Mouse (Mus musculus) gastrocnemius, postnatal 25 days (tissue): ENCODE measurements at regions not wholly inside any gene's neighbourhood (a gene's known extent, or its start where the extent isn't known, plus 50 kb on each side); places are given as distances from the start of the nearest gene placed in this dataset.

Source experiments
- DNase-seq: peaks from one replicate; pipeline ENCODE4 v3.0.0; 2022

- DNase-seq, result no peak
Measured at GRCm38 (mm10) chr19:36178828-36179251, 58.9 kb upstream of the Ankrd1 start.

GRCm38 (mm10) chr19:36180329-36180728 lies 60.4 kb upstream of the Ankrd1 start:
- no peak for DNase-seq

DNA sequence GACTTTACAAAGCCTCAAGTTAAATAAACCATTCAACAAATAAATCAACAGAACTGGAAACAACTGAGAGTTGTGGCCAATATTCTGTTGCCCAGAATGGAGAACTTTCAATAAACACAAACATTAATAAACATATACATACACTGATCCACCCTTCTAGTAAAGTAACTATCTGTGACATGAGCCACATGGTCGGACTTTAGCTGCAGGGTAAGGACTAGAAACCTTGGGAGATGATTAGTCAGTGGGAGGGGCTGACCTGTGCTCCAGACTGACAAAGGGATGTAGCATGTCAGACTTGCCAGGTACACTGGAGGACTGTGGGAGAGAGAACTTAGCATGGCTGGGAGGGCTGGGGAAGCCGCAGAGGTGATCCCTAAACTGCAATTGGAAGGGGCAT lies 61.6 kb upstream of the Ankrd1 start:
- DNase-seq, result no peak

GRCm38 (mm10) chr19:36183127-36183526 lies 63.2 kb upstream of the Ankrd1 start:
- DNase-seq, result peak; percentile 54

GRCm38 (mm10) chr19:36189662-36190061 lies 69.8 kb upstream of the Ankrd1 start:
- no peak for DNase-seq

- no peak for DNase-seq
Measured at GRCm38 (mm10) chr19:36191641-36192040, 71.7 kb upstream of the Ankrd1 start.

DNA sequence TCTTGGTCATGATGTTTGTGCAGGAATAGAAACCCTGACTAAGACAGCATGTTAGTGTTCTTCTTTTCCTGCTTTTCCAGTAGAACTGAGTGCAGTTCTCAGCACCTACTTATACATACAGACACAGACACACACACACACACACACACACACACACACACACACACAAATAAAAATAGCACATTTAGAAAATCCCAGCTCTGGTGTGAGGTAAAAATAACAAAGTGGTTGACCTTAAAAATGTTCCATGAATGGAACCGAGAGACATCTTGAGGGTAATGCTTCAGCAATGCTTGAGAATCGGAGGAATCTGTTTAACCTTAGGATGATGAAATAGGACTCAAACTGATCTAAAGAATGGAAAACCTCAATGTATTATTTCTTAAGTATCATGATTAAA lies 84.4 kb upstream of the Ankrd1 start:
- no peak for DNase-seq

GRCm38 (mm10) chr19:36204965-36205718 lies 85.2 kb upstream of the Ankrd1 start:
- DNase-seq, result no peak

DNA sequence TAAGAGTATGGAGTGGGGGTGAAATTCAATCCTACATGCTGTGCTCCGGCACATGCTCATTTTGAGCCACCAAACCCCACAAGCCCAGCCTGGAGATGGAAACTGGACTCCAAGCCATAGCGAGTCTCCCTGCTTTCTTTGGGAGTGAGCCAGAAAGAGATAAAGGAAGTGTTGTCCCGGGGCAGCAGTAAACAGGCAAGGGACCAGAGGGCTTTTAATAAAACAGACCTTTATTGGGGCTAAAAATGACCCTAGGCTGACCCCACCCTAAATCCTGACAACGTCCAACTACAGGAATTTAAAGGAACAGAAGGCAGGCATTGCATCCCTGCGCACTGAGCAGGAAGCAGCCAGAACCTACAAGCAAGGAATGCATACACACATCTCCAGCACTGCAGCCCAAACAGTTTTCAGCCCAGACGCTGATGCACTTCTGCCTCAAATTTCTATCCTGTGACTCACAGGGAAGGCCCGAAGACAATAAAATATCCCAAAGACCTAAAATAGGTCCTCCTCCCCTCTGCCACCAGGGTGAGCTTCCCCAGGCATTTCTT lies 87.9 kb upstream of the Ankrd1 start:
- DNase-seq, result no peak

DNA sequence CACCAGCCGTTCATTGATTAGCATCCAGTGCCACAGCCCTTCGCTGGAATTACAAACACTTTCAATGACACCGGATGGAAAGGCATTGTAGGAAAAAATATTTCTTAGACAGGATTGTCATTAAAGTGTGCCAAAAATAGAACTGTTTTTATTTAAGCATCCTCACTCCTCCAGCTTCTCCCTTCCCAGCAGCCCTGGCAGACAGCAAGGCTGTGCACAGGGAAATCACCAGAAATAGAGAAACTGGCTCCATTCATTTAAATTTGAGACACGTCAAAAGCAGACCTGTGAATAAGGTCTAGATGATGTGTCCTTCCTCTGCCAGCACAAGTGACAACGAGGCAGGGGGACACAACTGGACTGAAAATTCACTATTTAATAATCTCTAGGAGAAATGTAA lies 88.5 kb upstream of the Ankrd1 start:
- DNase-seq, result no peak

- DNase-seq, result no peak
Measured at GRCm38 (mm10) chr19:36213461-36213860, 93.6 kb upstream of the Ankrd1 start.

DNA sequence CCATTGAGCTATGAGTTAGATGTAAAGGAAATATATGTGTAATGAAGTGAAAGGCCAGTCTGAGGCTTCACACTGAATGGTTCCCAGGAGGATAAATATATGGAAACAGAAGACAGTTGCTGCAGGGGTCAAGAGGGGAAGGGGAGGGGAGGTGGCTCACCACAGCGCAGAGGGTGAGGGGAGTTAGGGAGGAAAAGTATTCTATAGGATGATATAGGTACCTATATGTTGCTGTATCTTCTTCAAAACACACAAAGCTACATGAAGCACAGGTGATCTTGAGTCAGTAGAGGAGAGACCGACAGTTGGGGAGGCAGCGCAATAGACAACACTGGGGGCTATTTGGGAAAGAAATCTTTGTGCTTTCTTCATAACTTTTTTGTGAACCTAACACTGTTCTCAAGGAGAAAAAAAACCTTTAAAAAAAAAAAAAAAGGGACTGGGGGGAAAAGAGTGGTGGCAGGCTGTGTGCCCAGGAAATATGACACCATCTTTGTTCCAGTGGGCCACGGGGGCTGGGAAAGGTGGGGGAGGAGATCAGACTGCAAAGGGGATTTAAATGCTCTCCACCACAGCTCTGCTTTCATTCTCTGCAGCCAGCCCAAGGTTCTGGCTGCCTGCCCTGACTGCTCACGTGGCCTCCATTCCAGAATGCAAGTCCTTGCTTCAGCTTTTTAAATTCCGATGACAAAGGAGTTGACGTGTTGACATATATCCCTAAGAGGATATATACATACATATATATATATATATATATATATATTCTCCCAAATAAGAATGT lies 94.5 kb upstream of the Ankrd1 start:
- no peak for DNase-seq

DNA sequence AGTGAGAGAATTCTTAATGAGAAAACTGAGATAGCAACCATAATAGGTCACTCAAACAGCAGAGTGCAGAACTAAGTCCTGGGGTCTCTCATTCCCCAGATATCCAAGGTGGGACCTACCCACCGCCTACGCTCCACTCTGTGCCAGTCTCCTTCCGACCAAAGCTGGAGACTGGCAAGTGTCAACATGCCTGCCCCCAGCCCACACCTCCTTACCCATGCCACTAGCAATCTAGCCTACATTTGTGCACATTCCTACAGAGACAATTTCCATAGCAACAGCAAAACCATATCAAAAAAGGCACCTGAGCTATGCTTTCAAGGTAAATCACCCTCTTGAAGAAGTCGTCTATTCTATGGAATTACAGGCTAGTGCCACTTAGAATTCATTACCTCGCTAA lies 97.3 kb upstream of the Ankrd1 start:
- no peak for DNase-seq

- no peak for DNase-seq
Measured at GRCm38 (mm10) chr19:36217605-36218004, 97.7 kb upstream of the Ankrd1 start.

DNA sequence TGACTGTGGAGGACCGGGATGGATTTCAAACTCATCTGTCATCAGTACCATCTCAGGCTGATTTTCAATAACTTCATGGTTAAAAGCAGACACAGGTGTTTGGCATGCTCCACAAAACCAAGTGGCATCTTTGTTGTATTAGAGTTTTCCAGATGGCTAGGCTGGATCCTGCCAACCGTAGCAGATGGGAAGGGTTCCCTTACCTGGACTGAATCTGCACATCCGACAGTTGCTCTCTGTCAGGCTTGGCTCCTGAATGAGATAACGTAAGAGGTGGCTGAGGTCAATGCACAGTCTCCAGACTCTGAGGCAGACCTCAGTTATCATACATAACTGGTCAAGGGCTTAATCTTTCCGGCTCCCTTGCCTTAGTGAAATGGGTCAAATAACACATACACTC lies 99.0 kb upstream of the Ankrd1 start:
- DNase-seq, result no peak

DNA sequence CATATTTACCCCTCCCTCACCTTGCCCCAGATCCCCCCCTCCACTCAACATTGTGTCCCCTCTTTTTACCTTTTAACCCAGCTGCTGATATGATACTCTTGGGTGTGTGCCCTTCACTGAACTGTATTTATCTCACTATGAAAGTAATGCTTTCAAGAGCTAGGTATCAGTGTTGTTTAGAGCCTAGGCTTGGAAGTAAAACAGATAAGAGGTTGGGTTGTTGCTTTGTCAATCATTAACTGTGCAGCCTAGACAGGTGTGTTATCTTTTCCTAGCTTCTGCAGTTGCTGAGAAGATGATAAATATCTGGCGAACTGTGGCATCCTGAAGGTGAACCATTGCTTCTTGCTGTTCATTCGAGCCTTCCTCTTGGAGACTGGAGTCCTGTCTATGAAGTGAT lies 101.2 kb upstream of the Ankrd1 start:
- DNase-seq, result no peak

GRCm38 (mm10) chr19:36221596-36221995 lies 101.7 kb upstream of the Ankrd1 start:
- no peak for DNase-seq

DNA sequence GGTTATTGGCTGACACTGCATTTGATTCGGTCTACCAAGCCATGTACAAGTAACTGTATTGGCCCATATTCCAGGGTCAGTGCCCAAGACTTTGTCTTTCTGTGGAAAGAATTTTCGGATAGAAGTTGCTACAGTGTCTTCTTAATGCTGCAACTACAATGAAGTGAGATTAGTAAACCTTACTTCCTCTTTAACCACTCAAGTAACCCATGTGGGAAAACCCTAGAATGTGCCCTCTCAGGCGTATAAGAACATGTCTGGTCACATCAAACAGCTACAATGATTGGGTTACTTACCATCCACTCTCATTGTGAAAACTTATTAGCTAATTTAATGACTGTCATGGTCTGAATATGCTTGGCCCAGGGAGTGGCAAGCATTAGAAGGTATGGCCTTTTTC lies 102.3 kb upstream of the Ankrd1 start:
- DNase-seq, result no peak

DNA sequence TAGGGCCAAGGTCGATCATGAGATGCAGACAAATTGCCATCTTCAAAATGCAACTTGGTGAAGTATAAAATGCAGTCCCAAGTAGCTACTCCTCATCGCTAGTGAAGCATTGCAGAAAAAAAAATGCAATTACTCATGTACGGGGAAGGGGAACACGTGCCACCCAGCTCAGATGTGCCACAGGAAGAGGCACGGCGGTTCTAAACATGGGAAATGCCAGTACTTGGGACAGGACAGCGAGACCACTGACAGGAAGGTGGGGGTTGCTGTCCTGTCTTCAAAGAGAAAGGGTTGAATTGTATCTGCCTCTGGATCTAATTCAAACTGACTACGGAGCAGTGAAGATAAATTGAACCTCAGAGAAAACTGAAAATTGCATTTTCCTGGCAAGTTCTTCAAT lies 104.6 kb upstream of the Ankrd1 start:
- DNase-seq, result no peak

DNA sequence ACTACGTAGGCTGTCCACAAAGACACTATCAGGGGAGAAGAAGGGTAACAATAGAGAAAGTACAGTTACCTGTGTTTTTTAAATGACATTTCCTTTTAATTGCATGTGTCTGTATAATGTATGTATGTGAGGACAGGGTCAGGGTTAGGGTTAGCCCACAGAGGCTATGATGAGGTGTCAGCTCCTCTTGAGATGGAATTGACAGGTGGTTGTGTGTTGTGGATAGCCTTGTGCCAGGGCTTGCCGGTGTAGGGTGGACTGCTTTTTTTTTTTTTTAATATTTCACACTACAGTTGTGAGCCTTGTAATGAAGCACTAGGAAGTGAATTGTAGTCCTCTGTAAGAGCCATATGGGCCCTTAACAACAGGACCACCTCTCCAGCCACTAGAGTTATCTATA lies 105.7 kb upstream of the Ankrd1 start:
- DNase-seq, result no peak

DNA sequence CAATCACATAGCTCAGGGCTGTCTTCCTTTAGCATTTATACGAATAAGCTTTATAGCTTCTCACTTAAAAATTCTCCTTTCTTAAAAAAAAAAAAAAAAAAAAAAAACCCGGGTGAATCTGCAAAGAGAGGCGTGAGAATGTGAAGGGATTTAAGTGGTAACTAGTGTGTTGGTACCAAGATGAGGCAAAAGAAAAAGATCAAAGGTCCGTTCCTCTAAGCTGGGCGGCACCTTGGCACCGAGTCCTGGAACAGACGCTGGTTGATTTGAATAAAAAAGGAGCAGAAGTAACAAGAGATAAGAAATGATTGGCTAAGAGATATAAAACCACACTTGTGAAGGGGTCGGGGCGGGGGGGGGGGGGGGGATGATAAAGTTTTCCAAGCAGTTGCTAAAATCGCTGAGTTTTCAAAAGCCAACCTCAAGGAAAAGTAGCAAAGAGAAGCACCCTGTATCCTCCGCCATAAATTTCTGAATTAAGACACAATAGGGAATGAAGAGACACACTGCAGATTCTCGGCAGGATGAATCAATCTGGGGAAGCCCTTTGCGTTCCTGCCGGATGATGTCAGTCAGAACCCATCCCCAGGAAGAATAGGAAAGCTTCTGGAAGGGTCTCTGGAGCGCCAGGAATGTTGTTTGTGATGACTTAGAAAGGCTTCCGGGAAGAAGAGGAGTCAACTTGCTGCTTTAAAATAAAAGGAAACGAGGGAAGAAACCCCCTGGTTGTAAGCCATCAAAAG lies 107.7 kb upstream of the Ankrd1 start:
- DNase-seq, result no peak

DNA sequence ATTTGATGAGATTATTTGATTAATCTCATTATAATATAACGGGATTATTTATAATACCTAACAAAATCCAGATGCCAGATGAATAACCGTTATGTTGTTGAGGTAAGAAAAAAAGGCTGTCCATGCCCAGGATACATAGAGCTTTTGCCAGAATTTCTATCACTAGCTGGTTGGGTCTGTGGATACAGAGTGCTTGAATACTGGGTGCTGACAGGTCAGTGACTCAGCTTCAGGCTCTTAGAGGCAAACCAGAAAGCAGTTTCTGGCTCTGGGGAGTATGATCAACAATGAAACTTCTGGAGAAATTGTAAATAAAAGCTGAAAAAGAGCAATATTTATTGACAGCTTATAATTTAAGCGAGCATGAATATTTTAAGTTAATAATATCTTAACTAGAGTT lies 109.4 kb upstream of the Ankrd1 start:
- DNase-seq, result no peak

GRCm38 (mm10) chr19:36229941-36230340 lies 110.0 kb upstream of the Ankrd1 start:
- DNase-seq, result no peak
